Mouse (Mus musculus): Measurements from ENCODE around the gene Zfp212. TPM values are rescaled to one million over a fixed set of nuclear protein-coding genes. Genes with fewer than 3 reads are reported as not detected.
"Not testable (repeated sequence)": the region's sequence is repeated elsewhere in the genome, so short reads cannot be mapped to it uniquely, and the experiment has no call there.

The Zfp212 gene
- total RNA-seq, 2 experiments from 2014 or later = 3.4 to 5.2 TPM

- ATAC-seq (replicated peaks; ENCODE audit: low FRiP score, poor library complexity, severe bottlenecking) = peak; percentile 38
Measured at GRCm38 (mm10) chr6:47919646-47920446, 430 bp upstream of the Zfp212 start.

GRCm38 (mm10) chr6:47942461-47942860 lies 22.2 kb downstream of the Zfp212 start:
- ATAC-seq (replicated peaks; ENCODE audit: low FRiP score, poor library complexity, severe bottlenecking) = 0 out of 2 replicates have a peak, but pooled peaks have one; percentile 17

GRCm38 (mm10) chr6:47943021-47943691 lies 22.9 kb downstream of the Zfp212 start:
- peak; percentile 86 for ATAC-seq (replicated peaks; ENCODE audit: low FRiP score, poor library complexity, severe bottlenecking)

GRCm38 (mm10) chr6:47943721-47944120 lies 23.4 kb downstream of the Zfp212 start:
- no peak for ATAC-seq (replicated peaks; ENCODE audit: low FRiP score, poor library complexity, severe bottlenecking)

GRCm38 (mm10) chr6:47947388-47947787 lies 27.1 kb downstream of the Zfp212 start:
- no peak for ATAC-seq (replicated peaks; ENCODE audit: low FRiP score, poor library complexity, severe bottlenecking)

GRCm38 (mm10) chr6:47953191-47953726 lies 33.0 kb downstream of the Zfp212 start, which contains the start of gene Zfp956:
Gene Zfp956, plus strand, starts transcription at chr6:47953390.
- peak; percentile 96 for ATAC-seq (replicated peaks; ENCODE audit: low FRiP score, poor library complexity, severe bottlenecking)

- ATAC-seq (replicated peaks; ENCODE audit: low FRiP score, poor library complexity, severe bottlenecking) = no peak
Measured at GRCm38 (mm10) chr6:47954425-47954824, 34.1 kb downstream of the Zfp212 start.

- no peak for ATAC-seq (replicated peaks; ENCODE audit: low FRiP score, poor library complexity, severe bottlenecking)
Measured at GRCm38 (mm10) chr6:47957816-47958215, 37.5 kb downstream of the Zfp212 start.

GRCm38 (mm10) chr6:47960685-47961421 lies 40.6 kb downstream of the Zfp212 start:
- ATAC-seq (replicated peaks; ENCODE audit: low FRiP score, poor library complexity, severe bottlenecking) = no peak

- ATAC-seq (replicated peaks; ENCODE audit: low FRiP score, poor library complexity, severe bottlenecking) = no peak
Measured at GRCm38 (mm10) chr6:47963051-47963450, 42.8 kb downstream of the Zfp212 start.

- ATAC-seq (replicated peaks; ENCODE audit: low FRiP score, poor library complexity, severe bottlenecking) = not testable (repeated sequence)
Measured at GRCm38 (mm10) chr6:47968166-47968565, 47.9 kb downstream of the Zfp212 start.

- ATAC-seq (replicated peaks; ENCODE audit: low FRiP score, poor library complexity, severe bottlenecking) = 0 out of 2 replicates have a peak, but pooled peaks have one; percentile 64
Measured at GRCm38 (mm10) chr6:47974599-47974998, 54.3 kb downstream of the Zfp212 start.

- ATAC-seq (replicated peaks; ENCODE audit: low FRiP score, poor library complexity, severe bottlenecking) = peak; percentile 61; the same call in 1 of the 2 replicates
Measured at GRCm38 (mm10) chr6:47978897-47979368, 58.7 kb downstream of the Zfp212 start.

Other genes starting within 250 kb of the Zfp212 start
- 18.4 and 22.8 TPM in 2 replicates for gene Pdia4, start 107.0 kb upstream of the Zfp212 start, total RNA-seq (2015; ENCODE audit: low replicate concordance)
- gene Pdia4, start 107.0 kb upstream of the Zfp212 start, total RNA-seq (2017; ENCODE audit: low replicate concordance) = 33.5 and 45.1 TPM in 2 replicates
- gene Zfp786, start 89.6 kb upstream of the Zfp212 start, total RNA-seq (2015; ENCODE audit: low replicate concordance) = not detected in 2 replicates
- gene Zfp786, start 89.6 kb upstream of the Zfp212 start, total RNA-seq (2017; ENCODE audit: low replicate concordance) = 0.28 TPM in 1 of 2 replicates, not detected in the other
- 1.3 and 8.5 TPM in 2 replicates for gene Zfp398, start 84.8 kb upstream of the Zfp212 start, total RNA-seq (2015; ENCODE audit: low replicate concordance)
- 3.5 and 4.3 TPM in 2 replicates for gene Zfp398, start 84.8 kb upstream of the Zfp212 start, total RNA-seq (2017; ENCODE audit: low replicate concordance)
- 0.38 and 0.63 TPM in 2 replicates for gene Zfp282, start 43.3 kb upstream of the Zfp212 start, total RNA-seq (2015; ENCODE audit: low replicate concordance)
- 1.2 and 1.3 TPM in 2 replicates for gene Zfp282, start 43.3 kb upstream of the Zfp212 start, total RNA-seq (2017; ENCODE audit: low replicate concordance)
- gene Zfp956, start 32.9 kb downstream of the Zfp212 start, total RNA-seq (2015; ENCODE audit: low replicate concordance) = 0.19 and 1.0 TPM in 2 replicates
- gene Zfp956, start 32.9 kb downstream of the Zfp212 start, total RNA-seq (2017; ENCODE audit: low replicate concordance) = 0.98 and 1.8 TPM in 2 replicates
- gene Zfp777, start 128.4 kb downstream of the Zfp212 start, total RNA-seq (2015; ENCODE audit: low replicate concordance) = 1.5 and 1.7 TPM in 2 replicates
- gene Zfp777, start 128.4 kb downstream of the Zfp212 start, total RNA-seq (2017; ENCODE audit: low replicate concordance) = 1.5 and 5.0 TPM in 2 replicates
- 8.1 and 14.2 TPM in 2 replicates for gene Zfp746, start 166.1 kb downstream of the Zfp212 start, total RNA-seq (2015; ENCODE audit: low replicate concordance)
- gene Zfp746, start 166.1 kb downstream of the Zfp212 start, total RNA-seq (2017; ENCODE audit: low replicate concordance) = 7.8 and 14.1 TPM in 2 replicates

All from erythroblast, adult 5-6 weeks (primary cell).